Mouse (Mus musculus): ENCODE measurements around the gene Dpp3.

- TF ChIP-seq CTCF (IDR thresholded peaks at IDR 0.05): no peak
- TF ChIP-seq POLR2A (IDR thresholded peaks at IDR 0.05; ENCODE audit: insufficient read depth, low read depth, low read length): no peak
Observed at GRCm38 (mm10) chr19:4916827-4917226, 11.3 kb downstream of the Dpp3 start.
